Mouse (Mus musculus): ENCODE measurements around the gene Med15.

GRCm38 (mm10) chr16:17764108-17764511 is 31.4 kb upstream of the Med15 start:
- TF ChIP-seq CTCF (IDR thresholded peaks at IDR 0.05; ENCODE audit: insufficient read depth, low read length): no peak
- TF ChIP-seq POLR2A (IDR thresholded peaks at IDR 0.05; ENCODE audit: borderline replicate concordance, extremely low read depth, low read depth, low read length): no peak
